Mouse (Mus musculus) neural tube, embryonic 15.5 days (tissue): Measurements from ENCODE around the gene Mei1. TPM values are rescaled to one million over a fixed set of nuclear protein-coding genes. Genes with fewer than 3 reads are reported as not detected.
"Not testable (repeated sequence)": the region's sequence is repeated elsewhere in the genome, so short reads cannot be mapped to it uniquely, and the experiment has no call there.

Experiments
- ATAC-seq: fragments of 200-750 bp; cut with Nextera tagmentation; 2 replicates; pipeline ENCODE4 v1.8.0; 2017; ENCODE audit warnings: mild to moderate bottlenecking, moderate TSS enrichment, moderate library complexity; ENCODE audit not compliant: low FRiP score
- H3K27ac ChIP-seq: fragments of 300-500 bp; sonication (generic); replicated peaks from 2 replicates; pipeline ENCODE4 v1.5.1; 2015; ENCODE audit warnings: mild to moderate bottlenecking, inconsistent platforms
- H3K27me3 ChIP-seq: fragments of 300-500 bp; sonication (generic); replicated peaks from 2 replicates; pipeline ENCODE4 v1.6.1; 2015; ENCODE audit warnings: inconsistent platforms
- H3K36me3 ChIP-seq: fragments of 300-500 bp; sonication (generic); 2 replicates; pipeline ENCODE4 v1.6.1; 2015; ENCODE audit warnings: inconsistent platforms
- H3K4me1 ChIP-seq: fragments of 300-500 bp; sonication (generic); 2 replicates; pipeline ENCODE4 v1.6.1; 2015; ENCODE audit warnings: inconsistent platforms
- H3K4me2 ChIP-seq: fragments of 300-500 bp; sonication (generic); 2 replicates; pipeline ENCODE4 v1.6.1; 2015; ENCODE audit warnings: inconsistent platforms, mild to moderate bottlenecking, moderate library complexity
- H3K4me3 ChIP-seq: fragments of 300-500 bp; sonication (generic); replicated peaks from 2 replicates; pipeline ENCODE4 v1.5.1; 2015; ENCODE audit warnings: mild to moderate bottlenecking, inconsistent platforms
- H3K9ac ChIP-seq: fragments of 300-500 bp; sonication (generic); replicated peaks from 2 replicates; pipeline ENCODE4 v1.6.1; 2015; ENCODE audit warnings: mild to moderate bottlenecking, inconsistent platforms
- H3K9me3 ChIP-seq: fragments of 300-500 bp; sonication (generic); replicated peaks from 2 replicates; pipeline ENCODE4 v1.6.1; 2016; ENCODE audit warnings: inconsistent platforms
- WGBS: fragments of 180-500 bp; shearing (Covaris S2); methylation state at CpG from one replicate; pipeline ENCODE4 v1.1.7; 2015; ENCODE audit warnings: mixed read lengths; 5-methylcytosine and 5-hydroxymethylcytosine counted together
- polyA plus RNA-seq: library from polyadenylated mRNA; unstranded; fragments of >200 nt; fragmentation: Nextera tagmentation; extraction: Ambion mirVana; gene quantifications from 2 replicates; pipeline ENCODE4 v1.2.1, GENCODE M21; 2015

Gene Mei1
- polyA plus RNA-seq, 1 experiment from 2014 or later = 0.05 TPM

DNA sequence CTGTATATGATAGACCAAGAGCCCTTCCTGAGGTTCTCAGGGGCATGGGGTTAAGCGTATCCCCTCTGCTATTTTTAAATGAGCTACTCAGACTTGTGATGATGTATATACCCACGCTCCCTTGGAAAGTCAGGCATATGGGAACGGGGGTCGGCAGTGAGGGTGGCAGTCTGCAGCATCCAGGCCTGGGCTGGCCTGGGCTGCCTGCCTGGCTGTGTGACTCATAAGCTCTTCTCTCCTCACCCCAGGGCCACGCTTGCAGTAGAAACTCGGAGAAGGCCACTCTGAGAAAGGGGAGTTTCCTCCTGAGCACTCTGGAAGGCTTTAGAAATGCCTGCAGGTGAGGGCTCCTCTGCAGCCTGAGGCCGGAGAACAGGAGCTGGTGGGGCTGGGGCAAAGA lies 21.3 kb downstream of the Mei1 start:
- ATAC-seq = no peak
- Histone ChIP-seq H3K36me3 (no peaks in the 10 kb centered on the region), H3K4me2 (no peak overlapping the region), H3K9me3 (no peaks in the 10 kb centered on the region), H3K4me3 (no peak overlapping the region), H3K27ac (no peak overlapping the region), H3K4me1 (no peaks in the 10 kb centered on the region), H3K9ac (no peak overlapping the region), H3K27me3 (no peaks in the 10 kb centered on the region)
- 89% methylated on average over 7 of the region's 7 CpGs for WGBS

DNA sequence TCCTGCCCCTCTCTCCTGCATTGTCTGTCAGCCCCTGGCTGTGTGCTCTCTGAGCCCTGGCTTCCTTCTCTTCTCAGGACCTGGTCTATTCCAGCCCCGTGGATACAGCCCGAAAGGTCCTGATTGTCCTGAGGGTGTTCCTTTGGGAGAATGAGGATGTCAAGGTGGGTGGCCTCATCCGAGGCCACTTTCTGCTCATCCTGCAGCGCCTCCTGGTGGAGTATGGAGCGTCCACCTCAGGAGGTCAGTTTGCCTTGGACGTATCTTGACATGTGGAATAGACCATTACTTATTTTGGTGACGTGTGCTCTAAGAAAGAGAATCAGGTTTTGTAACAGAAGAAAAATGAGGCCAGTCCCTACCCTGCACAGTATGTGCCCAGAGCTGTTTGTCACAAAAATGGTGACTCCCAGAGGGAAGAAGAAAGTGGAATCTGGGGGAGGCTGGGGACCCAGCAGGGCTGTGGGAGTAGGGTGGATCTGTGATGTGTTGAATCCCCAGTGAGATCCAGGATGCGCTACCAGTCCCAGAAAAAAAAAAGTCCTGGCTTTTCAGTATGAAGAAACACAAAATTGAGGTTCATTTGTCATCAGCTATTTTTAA lies 37.3 kb downstream of the Mei1 start:
- Histone ChIP-seq H3K9me3 (no peaks in the 10 kb centered on the region), H3K4me2 (no peak overlapping the region), H3K36me3 (no peaks in the 10 kb centered on the region), H3K27me3 (no peaks in the 10 kb centered on the region), H3K27ac (no peak overlapping the region), H3K4me1 (0 out of 2 replicates have a peak, but pooled peaks cover 5% of the 10 kb centered on the region), H3K4me3 (no peak overlapping the region), H3K9ac (no peak overlapping the region)
- ATAC-seq = no peak
- WGBS = 17% methylated on average over 8 of the region's 8 CpGs

DNA sequence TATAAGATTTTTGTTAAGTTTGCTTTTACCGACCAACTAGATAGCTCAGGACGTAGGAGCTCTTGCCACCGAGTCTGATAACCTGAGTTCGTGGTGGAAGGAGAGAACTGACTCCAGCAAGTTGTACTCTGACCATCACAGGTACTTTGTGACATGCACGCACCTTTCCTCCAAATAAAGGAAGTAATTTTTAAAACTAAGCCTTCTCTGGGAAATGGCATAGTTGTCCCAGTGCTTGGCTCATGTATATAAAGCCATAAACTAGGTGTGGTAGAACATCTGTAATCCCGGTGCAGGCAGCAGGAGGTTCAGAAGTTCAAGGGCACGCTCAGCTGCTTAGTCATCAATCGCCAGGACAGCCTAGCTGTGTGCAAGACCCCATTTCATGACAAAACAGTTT lies 50.7 kb downstream of the Mei1 start:
- no peak overlapping the region for H3K9ac ChIP-seq
- H3K4me1 ChIP-seq = no peaks in the 10 kb centered on the region
- H3K27me3 ChIP-seq = no peaks in the 10 kb centered on the region
- no peak overlapping the region for H3K4me3 ChIP-seq
- no peak overlapping the region for H3K4me2 ChIP-seq
- H3K27ac ChIP-seq = no peak overlapping the region
- 85% methylated on average over 8 of the region's 8 CpGs for WGBS
- ATAC-seq = no peak
- no peaks in the 10 kb centered on the region for H3K36me3 ChIP-seq
- H3K9me3 ChIP-seq = no peaks in the 10 kb centered on the region

DNA sequence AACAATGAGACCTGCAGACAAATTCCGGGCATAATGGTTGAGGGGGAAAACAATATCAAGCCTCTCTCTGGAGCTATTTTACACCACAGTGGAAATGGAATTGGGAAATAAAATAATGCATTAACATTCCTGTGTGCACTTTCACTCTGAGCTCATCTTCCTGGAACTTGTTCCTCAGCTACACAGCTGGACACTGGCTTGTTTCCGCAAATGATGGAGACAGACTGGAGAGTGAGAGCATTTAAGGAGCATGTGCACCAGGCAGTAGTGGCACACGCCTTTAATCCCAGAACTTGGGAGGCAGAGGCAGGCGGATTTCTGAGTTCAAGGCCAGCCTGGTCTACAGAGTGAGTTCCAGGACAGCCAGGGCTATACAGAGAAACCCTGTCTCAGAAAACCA lies 56.9 kb downstream of the Mei1 start:
- H3K4me1 ChIP-seq = peaks cover 17% of the 10 kb centered on the region
- H3K27ac ChIP-seq, H3K27me3 ChIP-seq, H3K9me3 ChIP-seq, H3K9ac ChIP-seq, H3K36me3 ChIP-seq, ATAC-seq: not testable (repeated sequence)
- WGBS = 81% methylated on average over 4 of the region's 4 CpGs
- peak overlapping the region; percentile 93 for H3K4me2 ChIP-seq
- peak overlapping the region; percentile 85; the same call in 1 of the 2 replicates for H3K4me3 ChIP-seq

DNA sequence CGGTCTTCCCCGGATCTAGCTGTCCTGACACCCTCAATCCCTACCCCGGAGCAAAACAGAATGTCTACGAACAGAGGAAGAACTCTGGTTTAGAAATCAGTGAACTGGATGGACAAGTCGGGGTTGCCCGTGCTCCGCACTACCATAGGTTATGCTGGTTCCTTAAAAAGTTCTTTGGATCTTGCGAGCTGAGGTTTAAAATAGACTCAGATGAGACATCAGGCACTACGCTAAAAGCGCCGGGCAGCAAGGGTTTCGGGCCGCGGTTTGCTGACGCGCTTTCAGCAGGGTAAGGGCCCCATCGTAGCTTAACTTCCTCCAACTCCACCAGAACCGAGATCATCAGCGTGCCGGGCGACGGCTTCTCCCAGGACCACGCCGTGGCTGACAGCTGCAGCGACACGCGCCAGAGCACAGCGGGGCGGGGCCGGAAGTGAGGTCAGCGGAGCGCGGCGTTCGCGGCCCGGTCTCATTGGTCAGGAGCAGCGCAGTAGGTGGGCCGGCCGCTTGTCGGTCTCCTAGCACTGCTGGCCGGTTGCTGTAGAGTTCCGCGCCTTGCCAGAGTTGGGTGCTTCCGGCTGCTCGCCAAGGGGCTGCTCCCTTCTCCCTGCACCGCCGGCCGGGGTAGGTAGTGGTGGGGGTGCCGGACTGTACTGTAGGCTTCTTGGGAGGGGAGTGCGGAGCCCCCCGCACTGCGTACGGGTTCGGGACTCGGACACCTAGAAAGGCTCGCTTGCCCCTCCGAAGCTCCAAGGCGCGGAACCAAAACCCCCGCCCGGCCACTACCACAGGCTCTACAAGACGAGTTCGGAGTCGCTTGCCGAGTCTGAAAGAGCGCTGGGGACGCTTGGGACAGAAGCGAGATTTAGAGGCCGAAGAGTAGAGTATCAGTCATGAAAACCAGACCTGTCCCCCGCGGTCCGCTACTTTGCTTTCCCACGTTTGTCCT lies 57.9 kb downstream of the Mei1 start, which contains the start of gene Ccdc134:
TSS of gene Ccdc134 (plus strand) at position 497 of the 949 bp plus-strand sequence.
- ATAC-seq = peak; percentile 99
- 1% methylated on average over 74 of the region's 74 CpGs for WGBS
- H3K27me3 ChIP-seq = no peaks in the 10 kb centered on the region
- peak within 1 kb of the TSS; percentile 85 for H3K4me3 ChIP-seq
- no peaks in the 10 kb centered on the region for H3K36me3 ChIP-seq
- H3K27ac ChIP-seq = peak within 1 kb of the TSS; percentile 83
- peak within 1 kb of the TSS; percentile 93 for H3K4me2 ChIP-seq
- H3K9ac ChIP-seq = peak within 1 kb of the TSS; percentile 71
- no peaks in the 10 kb centered on the region for H3K9me3 ChIP-seq
- peaks cover 17% of the 10 kb centered on the region for H3K4me1 ChIP-seq

DNA sequence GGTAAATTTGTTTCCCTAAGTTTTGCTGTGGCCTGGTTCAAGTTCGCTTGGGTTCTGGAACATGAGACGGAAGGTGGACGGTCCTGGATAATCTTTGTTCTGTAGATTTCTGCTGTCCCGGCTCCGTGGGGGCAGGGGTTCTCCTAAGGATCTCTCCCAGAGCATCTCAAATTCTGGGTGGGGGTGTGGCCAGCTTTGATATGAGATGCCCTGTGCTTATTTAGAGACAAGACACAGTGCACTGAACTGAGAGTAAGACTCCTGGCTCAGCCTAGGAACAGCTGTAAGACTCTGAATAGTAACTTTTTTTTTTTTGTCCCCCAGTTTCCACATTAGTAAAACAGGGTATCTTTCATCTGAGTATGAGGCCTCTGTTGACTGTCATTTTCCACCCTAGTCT lies 58.6 kb downstream of the Mei1 start:
- Histone ChIP-seq H3K4me3 (peak overlapping the region; percentile 85), H3K9me3 (no peaks in the 10 kb centered on the region), H3K27ac (peak overlapping the region; percentile 83), H3K4me1 (peaks cover 17% of the 10 kb centered on the region), H3K36me3 (no peaks in the 10 kb centered on the region), H3K4me2 (peak overlapping the region; percentile 93), H3K9ac (peak overlapping the region; percentile 71), H3K27me3 (no peaks in the 10 kb centered on the region)
- 3% methylated on average over 5 of the region's 5 CpGs for WGBS
- no peak for ATAC-seq

DNA sequence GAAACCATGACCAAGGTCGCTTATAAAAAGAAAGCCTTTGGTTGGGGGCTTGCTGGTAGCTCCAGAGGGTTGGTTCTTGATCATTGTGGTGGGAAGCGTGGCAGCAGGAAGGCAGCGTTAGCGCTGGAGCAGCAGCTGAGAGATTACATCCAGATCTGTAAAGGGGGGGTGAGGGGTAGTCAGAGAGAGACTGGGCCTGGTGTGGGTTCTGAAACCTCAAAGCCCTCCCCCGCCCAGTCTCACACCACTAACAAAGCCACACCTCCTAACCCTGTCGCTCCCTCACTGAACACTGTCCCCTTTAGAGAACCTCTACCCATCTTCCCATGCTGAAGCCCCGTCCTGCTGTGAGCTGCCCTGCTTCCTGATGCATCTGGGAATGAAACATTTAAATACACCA lies 60.8 kb downstream of the Mei1 start:
- Histone ChIP-seq H3K4me2 (no peak overlapping the region), H3K36me3 (no peaks in the 10 kb centered on the region), H3K27me3 (no peaks in the 10 kb centered on the region), H3K4me3 (no peak overlapping the region), H3K9me3 (no peaks in the 10 kb centered on the region), H3K27ac (no peak overlapping the region), H3K9ac (no peak overlapping the region), H3K4me1 (peaks cover 17% of the 10 kb centered on the region)
- no peak for ATAC-seq
- WGBS = 71% methylated on average over 7 of the region's 7 CpGs

DNA sequence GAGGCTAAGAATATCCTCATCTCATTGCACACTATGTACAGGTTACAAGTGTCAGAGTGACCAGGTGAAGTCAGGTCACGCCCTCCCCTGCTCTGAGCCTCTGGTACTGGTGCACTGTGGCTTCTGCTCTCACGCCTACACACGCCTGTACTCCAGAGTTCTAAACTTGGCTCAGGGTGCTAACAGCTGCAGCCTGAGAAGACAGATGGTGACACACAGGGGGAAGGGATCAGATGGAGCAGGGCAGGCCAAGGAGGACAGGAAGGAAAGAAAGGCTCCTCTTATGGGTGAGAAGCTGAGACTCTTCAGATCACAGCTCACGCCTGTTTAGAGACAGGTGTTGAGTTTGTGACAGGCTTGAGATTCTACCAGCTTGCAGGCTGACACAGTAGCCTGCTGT lies 65.6 kb downstream of the Mei1 start:
- no peak for ATAC-seq
- H3K27me3 ChIP-seq = no peaks in the 10 kb centered on the region
- 85% methylated on average over 4 of the region's 4 CpGs for WGBS

DNA sequence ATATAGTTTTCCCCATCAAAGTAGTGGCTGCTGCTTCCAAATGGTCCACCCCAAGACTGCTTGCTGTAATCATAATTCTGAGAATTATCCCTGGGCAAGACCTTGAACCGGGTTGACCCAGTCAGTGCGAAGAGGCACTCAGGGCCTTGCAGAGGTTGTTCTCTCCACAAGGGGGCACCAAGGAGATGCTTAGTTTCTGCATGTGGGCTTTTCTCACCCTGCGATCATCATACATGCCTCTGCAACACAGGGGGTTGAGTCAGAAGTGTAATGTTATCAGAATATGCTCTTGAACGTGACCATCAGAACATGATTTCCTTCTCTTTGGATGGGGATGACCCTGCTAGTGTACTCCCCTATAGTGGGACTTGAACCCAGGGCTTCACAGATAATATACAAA lies 68.8 kb downstream of the Mei1 start:
- Histone ChIP-seq H3K4me1 (no peaks in the 10 kb centered on the region), H3K9ac (no peak overlapping the region), H3K4me2 (no peak overlapping the region), H3K27ac (no peak overlapping the region), H3K9me3 (no peaks in the 10 kb centered on the region), H3K27me3 (no peaks in the 10 kb centered on the region), H3K4me3 (no peak overlapping the region), H3K36me3 (peaks cover 6% of the 10 kb centered on the region)
- 51% methylated on average over 4 of the region's 4 CpGs for WGBS
- no peak; the same call in 1 of the 2 replicates for ATAC-seq

More for the DNA sequence above, 65.6 kb downstream of the Mei1 start:
- Histone ChIP-seq H3K4me1 (no peaks in the 10 kb centered on the region), H3K9me3 (no peaks in the 10 kb centered on the region), H3K27ac (no peak overlapping the region), H3K4me3 (no peak overlapping the region), H3K9ac (no peak overlapping the region), H3K4me2 (no peak overlapping the region), H3K36me3 (no peaks in the 10 kb centered on the region)

DNA sequence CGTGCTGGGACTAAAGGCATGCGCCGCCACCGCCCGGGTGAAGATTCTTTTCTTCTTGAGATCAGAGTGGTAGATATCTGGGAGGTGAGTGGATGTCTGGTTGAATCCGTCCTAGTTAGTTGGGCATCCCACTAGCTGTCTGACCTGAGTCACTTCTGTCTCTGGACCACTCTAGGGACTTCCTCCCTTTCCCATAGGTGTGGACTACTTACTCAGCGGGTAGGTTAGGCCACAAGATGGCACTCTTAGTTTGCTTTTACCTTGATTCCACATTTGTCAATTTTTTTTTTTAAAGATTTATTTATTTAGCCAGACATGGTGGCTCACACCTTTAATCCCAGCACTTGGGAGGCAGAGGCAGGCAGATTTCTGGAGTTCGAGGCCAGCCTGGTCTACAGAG lies 69.4 kb downstream of the Mei1 start:
- Histone ChIP-seq H3K4me1 (no peaks in the 10 kb centered on the region), H3K9me3 (no peaks in the 10 kb centered on the region), H3K36me3 (peaks cover 6% of the 10 kb centered on the region), H3K9ac (no peak overlapping the region), H3K4me3 (no peak overlapping the region), H3K27me3 (no peaks in the 10 kb centered on the region), H3K4me2 (no peak overlapping the region), H3K27ac (no peak overlapping the region)
- 93% methylated on average over 8 of the region's 8 CpGs for WGBS
- no peak for ATAC-seq

DNA sequence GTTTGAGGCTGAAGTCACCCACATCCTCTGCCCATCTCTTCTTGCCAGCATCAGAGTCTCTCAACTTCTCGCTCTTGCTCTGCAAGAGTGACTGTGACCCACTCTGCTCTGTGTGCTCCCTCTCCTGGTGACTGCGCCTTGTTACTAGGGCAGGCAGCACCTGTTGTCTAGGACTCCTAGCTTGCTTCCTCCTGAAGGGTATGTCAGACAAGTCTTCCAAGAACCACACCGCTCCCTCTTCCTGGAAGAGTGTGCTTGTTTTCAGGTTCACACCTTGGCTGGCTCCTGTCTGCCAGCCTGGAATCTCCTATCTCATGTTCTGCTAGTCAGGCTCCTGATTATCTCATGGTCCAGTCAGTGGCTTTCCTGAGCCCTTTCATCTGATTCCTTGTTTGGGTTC lies 70.6 kb downstream of the Mei1 start:
- ATAC-seq = no peak

DNA sequence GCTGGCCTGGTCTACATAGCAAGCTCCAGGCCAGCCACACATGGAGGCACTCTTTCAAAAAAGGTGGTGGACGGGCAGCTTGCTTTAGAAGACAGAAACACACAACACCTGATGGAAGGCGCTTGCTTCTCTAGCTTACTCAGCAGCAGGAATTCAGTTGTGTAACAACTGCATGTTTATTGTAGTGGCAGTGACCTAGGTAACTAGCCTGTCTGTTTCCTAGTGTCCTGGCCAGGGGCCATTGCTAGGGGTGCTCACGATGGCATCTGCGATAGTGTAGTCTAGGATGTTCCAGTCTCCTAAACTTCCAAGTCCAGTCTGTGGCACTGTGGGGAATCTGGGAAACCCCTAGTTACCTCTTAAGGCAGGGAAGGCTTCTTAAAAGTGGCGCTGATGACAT lies 74.4 kb downstream of the Mei1 start:
- Histone ChIP-seq H3K4me3 (no peak overlapping the region), H3K27ac (peak overlapping the region; percentile 97; the same call in 1 of the 2 replicates), H3K9me3 (no peaks in the 10 kb centered on the region), H3K27me3 (no peaks in the 10 kb centered on the region), H3K9ac (no peak overlapping the region), H3K4me1 (peaks cover 31% of the 10 kb centered on the region), H3K36me3 (peaks cover 6% of the 10 kb centered on the region), H3K4me2 (no peak overlapping the region)
- 84% methylated on average over 5 of the region's 5 CpGs for WGBS
- ATAC-seq = no peak

More for the DNA sequence above, 70.6 kb downstream of the Mei1 start:
- H3K27ac ChIP-seq = no peak overlapping the region
- peaks cover 6% of the 10 kb centered on the region for H3K36me3 ChIP-seq
- no peaks in the 10 kb centered on the region for H3K9me3 ChIP-seq
- 93% methylated on average over 3 of the region's 3 CpGs for WGBS
- no peaks in the 10 kb centered on the region for H3K27me3 ChIP-seq
- H3K4me2 ChIP-seq = no peak overlapping the region
- no peak overlapping the region for H3K9ac ChIP-seq
- H3K4me1 ChIP-seq = peaks cover 6% of the 10 kb centered on the region
- no peak overlapping the region for H3K4me3 ChIP-seq
